Mouse (Mus musculus) spleen, adult 2 months (tissue): ENCODE data around the gene Prmt1.

Source experiments
- CTCF ChIP-seq: fragments of 200-500 bp; IDR thresholded peaks from 2 replicates; pipeline ENCODE4 v1.5.1; 2011; ENCODE audit warnings: mild to moderate bottlenecking, inconsistent platforms; ENCODE audit not compliant: insufficient read depth, insufficient read length, insufficient replicate concordance; ENCODE audit errors: extremely low read depth
- POLR2A ChIP-seq: fragments of 200-500 bp; IDR thresholded peaks from 2 replicates; pipeline ENCODE4 v1.6.1; 2011; ENCODE audit warnings: low read depth, low read length, inconsistent platforms

DNA sequence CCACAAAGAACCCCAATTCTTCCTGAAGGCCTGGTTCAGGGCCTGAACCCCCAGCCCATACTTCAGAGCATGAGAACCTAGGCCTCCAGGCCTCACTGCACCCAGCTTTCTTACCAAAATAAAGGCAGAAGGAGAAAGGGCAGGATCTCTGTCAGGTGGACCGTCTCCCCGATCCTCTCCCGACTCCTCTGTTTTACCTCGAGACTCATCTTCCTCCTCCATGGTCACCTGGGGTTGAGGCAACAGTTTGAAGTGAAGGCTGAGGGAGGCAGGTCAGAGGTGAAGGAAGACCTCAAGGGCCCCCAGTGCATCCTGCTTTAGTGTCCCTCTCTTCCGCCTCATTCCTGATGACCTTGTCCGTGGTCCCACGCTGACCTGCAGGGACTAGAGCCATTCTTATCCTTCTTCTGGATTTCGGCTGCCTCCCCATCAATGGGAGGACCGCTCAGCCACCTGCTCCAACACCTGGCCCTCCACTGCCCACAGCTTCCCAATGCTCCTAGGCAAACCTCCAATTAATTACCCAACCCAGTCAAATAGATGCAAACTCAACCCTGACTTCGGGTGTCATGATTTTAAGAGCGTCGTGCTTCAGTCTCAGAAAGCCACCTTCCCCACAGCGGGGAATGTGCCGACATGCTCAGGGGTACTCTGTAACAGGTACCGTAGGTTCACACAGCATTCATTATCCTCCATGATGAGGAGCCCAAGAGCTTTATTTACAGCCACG is 27.2 kb upstream of the Prmt1 start:
- TF ChIP-seq CTCF (no peak), POLR2A (no peak)
